Mouse (Mus musculus) small intestine, adult 2 months (tissue): ENCODE measurements at regions not wholly inside any gene's neighbourhood (a gene's known extent, or its start where the extent isn't known, plus 50 kb on each side); places are given as distances from the start of the nearest gene placed in this dataset.

ENCODE experiments used
- H3K27ac ChIP-seq: fragments of 200-500 bp; 2 replicates; pipeline ENCODE4 v1.5.1; 2012; ENCODE audit warnings: low read depth, low read length, control low read depth, inconsistent platforms; ENCODE audit not compliant: insufficient read depth
- H3K27me3 ChIP-seq: fragments of 200-500 bp; 2 replicates; pipeline ENCODE4 v1.6.1; 2012; ENCODE audit warnings: mild to moderate bottlenecking, moderate library complexity, low read length, inconsistent platforms; ENCODE audit not compliant: control insufficient read depth, insufficient read depth
- H3K36me3 ChIP-seq: fragments of 200-500 bp; 2 replicates; pipeline ENCODE4 v1.6.1; 2012; ENCODE audit warnings: mild to moderate bottlenecking, low read length, control low read depth, inconsistent platforms; ENCODE audit not compliant: control insufficient read depth, insufficient read depth
- H3K4me1 ChIP-seq: fragments of 200-500 bp; 2 replicates; pipeline ENCODE4 v1.6.1; 2012; ENCODE audit warnings: low read length, inconsistent platforms, mixed read lengths; ENCODE audit not compliant: control insufficient read depth, insufficient read depth, insufficient read length
- H3K4me3 ChIP-seq: fragments of 200-500 bp; 2 replicates; pipeline ENCODE4 v1.5.1; 2012; ENCODE audit warnings: low read depth, mild to moderate bottlenecking, control low read depth, inconsistent platforms, low read length, moderate library complexity
- CTCF ChIP-seq: fragments of 200-500 bp; IDR thresholded peaks from 2 replicates; pipeline ENCODE4 v1.5.1; 2012; ENCODE audit warnings: low read depth, mild to moderate bottlenecking, control low read depth, inconsistent platforms, low read length, moderate library complexity, mixed read lengths; ENCODE audit not compliant: insufficient replicate concordance, insufficient read length; ENCODE audit errors: extremely low read depth
- POLR2A ChIP-seq: fragments of 200-500 bp; IDR thresholded peaks from 2 replicates; pipeline ENCODE4 v1.6.1; 2012; ENCODE audit warnings: low read depth, mild to moderate bottlenecking, control low read depth, inconsistent platforms, low read length, moderate library complexity
- WGBS: fragments of 180-500 bp; shearing (Covaris S2); methylation state at CpG from one replicate; pipeline ENCODE4 v1.1.7; 2018; 5-methylcytosine and 5-hydroxymethylcytosine counted together

- no peaks in the 10 kb centered on the region for H3K4me1 ChIP-seq
- WGBS, result 88% methylated on average over 2 of the region's 2 CpGs
- no peaks in the 10 kb centered on the region for H3K27me3 ChIP-seq
Measured at GRCm38 (mm10) chr11:24665310-24665709, 587.5 kb downstream of the Bcl11a start.

GRCm38 (mm10) chr11:24671662-24672061, 593.8 kb downstream of the Bcl11a start:
- Histone ChIP-seq H3K27me3 (no peaks in the 10 kb centered on the region), H3K4me1 (no peaks in the 10 kb centered on the region), H3K36me3 (no peaks in the 10 kb centered on the region), H3K27ac (no peak overlapping the region), H3K4me3 (no peak overlapping the region)
- TF ChIP-seq CTCF, result no peak
- no peak for TF ChIP-seq POLR2A
- 89% methylated on average over 4 of the region's 4 CpGs for WGBS

More at GRCm38 (mm10) chr11:24665310-24665709, 587.5 kb downstream of the Bcl11a start:
- TF ChIP-seq CTCF (no peak), POLR2A (no peak)
- Histone ChIP-seq H3K36me3 (no peaks in the 10 kb centered on the region), H3K4me3 (no peak overlapping the region), H3K27ac (no peak overlapping the region)

GRCm38 (mm10) chr11:24673248-24674207, 595.7 kb downstream of the Bcl11a start:
- WGBS, result 77% methylated on average over 7 of the region's 7 CpGs
- Histone ChIP-seq H3K4me1 (no peaks in the 10 kb centered on the region), H3K27ac (no peak overlapping the region), H3K4me3 (no peak overlapping the region), H3K27me3 (no peaks in the 10 kb centered on the region), H3K36me3 (no peaks in the 10 kb centered on the region)
- no peak for TF ChIP-seq POLR2A

DNA sequence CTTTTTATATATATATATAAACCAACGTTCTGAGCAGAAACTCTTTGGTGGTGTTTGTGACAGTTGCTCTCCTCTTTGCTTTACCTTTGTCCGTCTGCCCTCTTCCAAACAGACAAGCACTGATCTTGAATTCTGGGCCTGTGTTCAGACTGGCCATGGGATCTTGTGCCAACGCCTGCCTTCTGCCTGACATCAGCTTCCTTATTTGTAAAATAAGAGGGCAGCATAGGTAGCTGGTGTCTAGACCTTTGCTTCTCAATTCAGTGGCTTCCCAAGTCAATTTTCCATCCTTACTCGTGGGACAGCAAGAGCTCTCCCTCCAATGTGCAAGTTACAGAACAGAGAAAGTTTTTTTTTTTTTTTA, 596.3 kb downstream of the Bcl11a start:
- no peaks in the 10 kb centered on the region for H3K36me3 ChIP-seq
- H3K4me1 ChIP-seq, result no peaks in the 10 kb centered on the region
- WGBS, result 56% methylated on average over 4 of the region's 4 CpGs
- TF ChIP-seq CTCF (no peak), POLR2A (no peak)
- H3K4me3 ChIP-seq, result no peak overlapping the region
- H3K27me3 ChIP-seq, result no peaks in the 10 kb centered on the region
- no peak overlapping the region for H3K27ac ChIP-seq

DNA sequence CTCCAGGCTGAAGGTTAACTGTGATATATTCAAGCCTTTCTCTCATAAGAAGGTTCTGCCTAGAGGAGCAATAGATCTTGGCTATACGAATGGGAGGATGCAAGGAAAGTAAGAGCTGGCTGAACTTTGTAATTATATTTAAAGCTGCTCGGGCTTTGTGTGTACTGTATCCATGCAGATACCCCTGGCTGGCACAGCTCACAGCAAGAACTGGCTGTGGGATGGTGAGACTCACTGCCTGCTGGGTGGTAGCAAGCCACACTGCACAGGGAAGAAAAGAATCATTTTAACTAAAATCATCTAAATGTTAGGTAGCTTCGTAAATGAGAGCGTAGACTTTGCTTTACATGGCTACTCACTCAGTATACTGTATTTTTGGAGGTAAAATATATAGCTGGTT, 599.2 kb downstream of the Bcl11a start:
- 83% methylated on average over 4 of the region's 4 CpGs for WGBS
- no peaks in the 10 kb centered on the region for H3K4me1 ChIP-seq
- no peaks in the 10 kb centered on the region for H3K36me3 ChIP-seq
- no peaks in the 10 kb centered on the region for H3K27me3 ChIP-seq
- TF ChIP-seq CTCF (no peak), POLR2A (no peak)
- H3K4me3 ChIP-seq, result no peak overlapping the region
- H3K27ac ChIP-seq, result no peak overlapping the region

- no peak overlapping the region for H3K4me3 ChIP-seq
- H3K27ac ChIP-seq, result no peak overlapping the region
- no peaks in the 10 kb centered on the region for H3K4me1 ChIP-seq
- 94% methylated on average over 5 of the region's 5 CpGs for WGBS
- no peaks in the 10 kb centered on the region for H3K36me3 ChIP-seq
- TF ChIP-seq CTCF, result no peak
- no peak for TF ChIP-seq POLR2A
- no peaks in the 10 kb centered on the region for H3K27me3 ChIP-seq
Measured at GRCm38 (mm10) chr11:24679581-24679980, 601.7 kb downstream of the Bcl11a start.

- no peak overlapping the region for H3K27ac ChIP-seq
- H3K36me3 ChIP-seq, result no peaks in the 10 kb centered on the region
- 85% methylated on average over 4 of the region's 4 CpGs for WGBS
- no peaks in the 10 kb centered on the region for H3K27me3 ChIP-seq
- no peaks in the 10 kb centered on the region for H3K4me1 ChIP-seq
- TF ChIP-seq POLR2A (no peak), CTCF (no peak)
- H3K4me3 ChIP-seq, result no peak overlapping the region
Measured at GRCm38 (mm10) chr11:24682423-24682822, 604.6 kb downstream of the Bcl11a start.
